Mouse (Mus musculus) heart, adult 2 months (tissue): ENCODE data around the gene Pfdn5. TPM values are rescaled to one million over a fixed set of nuclear protein-coding genes. Genes with fewer than 3 reads are reported as not detected.

Experiments
- DNase-seq, 2 experiments: peaks; one replicate each; pipeline ENCODE4 v3.0.0; 2021
- H3K27ac ChIP-seq: fragments of 200-600 bp; 2 replicates; pipeline ENCODE4 v1.8.1; 2022
- H3K27me3 ChIP-seq: fragments of 200-500 bp; 2 replicates; pipeline ENCODE4 v1.6.1; 2012; ENCODE audit warnings: mild to moderate bottlenecking, low read length, inconsistent platforms, mixed read lengths; ENCODE audit not compliant: control insufficient read depth, insufficient read depth
- H3K36me3 ChIP-seq: fragments of 200-500 bp; 2 replicates; pipeline ENCODE4 v1.6.1; 2012; ENCODE audit warnings: low read length, inconsistent platforms; ENCODE audit not compliant: control insufficient read depth, insufficient read depth
- H3K4me1 ChIP-seq: fragments of 200-500 bp; 2 replicates; pipeline ENCODE4 v1.6.1; 2011; ENCODE audit warnings: low read length; ENCODE audit not compliant: control insufficient read depth, insufficient read depth
- H3K4me3 ChIP-seq: fragments of 200-600 bp; 2 replicates; pipeline ENCODE4 v1.8.1; 2022
- H3K79me2 ChIP-seq: fragments of 200-500 bp; replicated peaks from 2 replicates; pipeline ENCODE4 v1.6.1; 2012; ENCODE audit warnings: mild to moderate bottlenecking, inconsistent platforms, low read length, moderate library complexity, mixed read lengths; ENCODE audit not compliant: control insufficient read depth, insufficient read depth
- H3K9ac ChIP-seq: fragments of 200-500 bp; 2 replicates; pipeline ENCODE4 v1.6.1; 2012; ENCODE audit warnings: low read depth, mild to moderate bottlenecking, control low read depth, inconsistent platforms, low read length, mixed read lengths
- CTCF ChIP-seq: fragments of 200-600 bp; IDR thresholded peaks from 2 replicates; pipeline ENCODE4 v1.8.1; 2022; ENCODE audit warnings: antibody characterized with exemption, mild to moderate bottlenecking, moderate library complexity
- EP300 ChIP-seq: fragments of 200-500 bp; IDR thresholded peaks from 2 replicates; pipeline ENCODE4 v1.6.1; 2011; ENCODE audit warnings: low read depth, low read length, control low read depth; ENCODE audit not compliant: insufficient read depth
- POLR2A ChIP-seq: fragments of 200-500 bp; IDR thresholded peaks from 2 replicates; pipeline ENCODE4 v1.6.1; 2011; ENCODE audit warnings: mild to moderate bottlenecking, low read depth, low read length, control low read depth; ENCODE audit not compliant: insufficient read depth
- WGBS: fragments of 180-500 bp; shearing (Covaris S2); methylation state at CpG from one replicate; pipeline ENCODE4 v1.1.7; 2018; 5-methylcytosine and 5-hydroxymethylcytosine counted together
- intact Hi-C: fragments of 180-260 bp; cut with DNase I; formaldehyde crosslinking; loops from one replicate; pipeline ENCODE4 v1.15.1; 2025
- polyA plus RNA-seq: library from polyadenylated mRNA; depleted of rRNA; stranded (reverse); fragments of >200 nt; gene quantifications from 2 replicates; pipeline ENCODE4 v1.2.3, GENCODE M21; 2012; rRNA removed
- total RNA-seq, 2 experiments: library from RNA; stranded (reverse); gene quantifications; 2 replicates each; pipeline ENCODE4 v1.2.3; 2021

The Pfdn5 gene
- total and polyA plus RNA-seq, 3 experiments, result 82.0 to 351 (median 287) TPM

DNA sequence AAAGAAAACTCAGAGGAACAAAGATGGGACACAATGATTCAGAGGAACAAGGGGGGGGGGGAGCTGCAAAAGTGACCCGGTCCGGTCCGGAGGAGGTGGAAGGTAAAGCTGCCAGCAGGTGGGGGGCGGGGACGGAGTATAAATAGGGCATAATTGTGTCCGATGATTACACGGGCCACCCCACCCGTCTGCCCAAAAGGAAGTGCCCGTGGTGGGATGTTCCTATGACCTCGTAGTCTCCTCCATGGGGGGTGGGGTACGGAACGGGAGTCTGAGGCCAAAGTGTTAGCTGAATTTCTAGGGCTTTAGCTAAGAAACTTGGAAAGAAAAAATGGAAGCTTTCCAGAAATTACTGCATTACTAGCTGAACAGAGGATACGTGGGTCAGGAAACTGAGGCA is 44.1 kb downstream of the Pfdn5 start:
- WGBS, result 12% methylated on average over 13 of the region's 13 CpGs
- H3K9ac ChIP-seq, result no peak overlapping the region
- DNase-seq, result no peak
- H3K36me3 ChIP-seq, result no peaks in the 10 kb centered on the region
- H3K27me3 ChIP-seq, result no peaks in the 10 kb centered on the region; the same call in none of the 2 replicates
- TF ChIP-seq POLR2A, result no peak
- no peak for TF ChIP-seq EP300
- TF ChIP-seq CTCF, result no peak
- no peaks in the 10 kb centered on the region for H3K79me2 ChIP-seq
- intact Hi-C loops, result no loop called here
- no peak overlapping the region for H3K27ac ChIP-seq
- no peaks in the 10 kb centered on the region for H3K4me1 ChIP-seq
- no peak overlapping the region for H3K4me3 ChIP-seq

DNA sequence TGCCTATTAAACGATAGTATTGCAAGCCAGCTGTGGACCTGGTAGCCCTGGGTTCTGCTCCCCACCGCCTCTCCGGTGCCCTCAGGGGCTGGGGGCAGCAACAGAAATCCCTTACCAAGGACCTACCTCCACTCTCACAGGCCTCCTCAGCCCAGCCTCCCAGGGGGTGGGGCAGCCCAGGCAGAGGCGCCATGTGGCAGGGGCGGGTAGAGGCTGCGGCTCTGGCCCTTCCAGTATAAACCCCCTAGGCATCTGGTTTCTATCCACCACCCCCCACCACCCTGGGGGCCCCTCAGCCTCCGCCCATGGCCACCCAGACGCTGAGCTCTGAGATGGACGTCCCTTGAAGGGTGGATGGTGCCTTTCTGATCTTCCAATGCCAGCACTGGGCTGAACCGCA is 44.8 kb downstream of the Pfdn5 start:
- Histone ChIP-seq H3K27ac (no peak overlapping the region), H3K36me3 (no peaks in the 10 kb centered on the region), H3K9ac (no peak overlapping the region), H3K4me3 (no peak overlapping the region), H3K79me2 (no peaks in the 10 kb centered on the region), H3K4me1 (no peaks in the 10 kb centered on the region), H3K27me3 (no peaks in the 10 kb centered on the region; the same call in 1 of the 2 replicates)
- DNase-seq, result no peak
- 40% methylated on average over 10 of the region's 10 CpGs for WGBS
- TF ChIP-seq POLR2A (no peak), EP300 (no peak), CTCF (no peak)
- intact Hi-C loops, result no loop called here

DNA sequence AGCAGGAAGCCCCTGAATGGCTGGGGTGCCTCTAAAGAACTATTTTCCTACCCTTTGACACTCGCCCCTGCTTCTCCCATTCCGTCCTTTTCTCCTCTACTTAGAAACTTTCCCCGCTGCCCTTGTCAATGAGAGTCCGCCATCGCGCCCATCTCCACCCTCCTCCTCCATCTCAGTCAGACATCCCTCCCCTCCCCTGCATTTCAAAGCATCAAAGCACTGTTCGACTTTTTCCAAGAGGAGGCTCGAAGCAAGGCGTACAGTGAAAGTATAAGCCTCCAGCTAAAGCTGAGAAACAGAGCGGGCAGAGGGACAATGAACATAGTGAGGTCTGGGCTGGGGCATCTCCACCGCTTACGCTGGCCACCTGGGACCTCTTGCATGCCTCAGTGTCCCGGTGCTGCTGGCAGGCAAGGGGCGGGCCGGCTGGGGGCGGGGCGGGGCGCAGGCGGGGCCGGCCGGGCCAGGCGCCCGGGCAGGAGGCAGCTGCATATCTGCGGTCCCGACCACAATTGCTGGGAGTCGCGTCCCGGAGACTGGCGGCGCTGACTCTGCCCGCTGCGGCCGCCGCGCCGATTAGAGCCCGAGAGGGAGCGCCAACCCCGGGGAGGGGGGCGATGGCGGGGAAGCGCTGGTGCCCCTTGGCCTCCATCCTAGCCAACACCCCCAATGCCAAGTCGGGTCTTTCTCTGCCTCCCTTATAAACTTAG is 50.7 kb downstream of the Pfdn5 start:
- Histone ChIP-seq H3K4me1 (peaks cover 4% of the 10 kb centered on the region), H3K27ac (peak overlapping the region; percentile 87), H3K4me3 (peak overlapping the region; percentile 74), H3K27me3 (no peaks in the 10 kb centered on the region), H3K79me2 (no peaks in the 10 kb centered on the region), H3K9ac (peak overlapping the region; percentile 93), H3K36me3 (no peaks in the 10 kb centered on the region)
- intact Hi-C loops, result loop anchor here (1.0 to 5.0 kb wide), 3 partner anchors 25 to 92 kb away; no protein-coding TSS in a partner anchor
- DNase-seq, result peak; percentile 78 to 81
- 3% methylated on average over 42 of the region's 43 CpGs for WGBS
- TF ChIP-seq POLR2A (peak; percentile 61), CTCF (no peak), EP300 (no peak)

DNA sequence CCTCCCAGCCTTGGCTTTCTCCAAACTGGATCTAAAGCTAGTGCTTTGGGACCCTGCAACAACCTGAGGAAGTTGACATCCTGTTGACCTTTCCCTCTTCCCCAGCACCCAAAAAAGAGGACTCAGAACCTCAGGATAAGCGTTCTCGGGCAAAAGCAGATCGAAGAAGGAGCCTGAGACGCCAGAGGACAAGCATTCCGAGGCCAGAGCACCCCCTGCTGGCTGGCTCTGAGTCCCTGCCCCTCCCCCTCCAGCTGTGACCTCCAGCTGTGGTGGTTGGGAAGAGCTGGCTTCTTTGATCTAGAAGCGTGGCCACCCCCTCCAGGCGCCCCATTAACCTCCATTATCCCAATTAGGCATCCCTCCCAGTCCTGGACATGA is 51.2 kb downstream of the Pfdn5 start:
- peak; percentile 75; the same call in 1 of the 2 replicates for TF ChIP-seq EP300
- no peak for TF ChIP-seq POLR2A
- TF ChIP-seq CTCF, result peak; percentile 90
- peaks cover 4% of the 10 kb centered on the region for H3K4me1 ChIP-seq
- WGBS, result 0% methylated on average over 7 of the region's 7 CpGs
- no peaks in the 10 kb centered on the region for H3K36me3 ChIP-seq
- peak overlapping the region; percentile 93 for H3K9ac ChIP-seq
- intact Hi-C loops, result loop anchor here (1.0 to 5.0 kb wide), 3 partner anchors 26 to 92 kb away; no protein-coding TSS in a partner anchor
- peak overlapping the region; percentile 87 for H3K27ac ChIP-seq
- peak; percentile 87 to 91 for DNase-seq
- no peaks in the 10 kb centered on the region for H3K79me2 ChIP-seq
- no peaks in the 10 kb centered on the region for H3K27me3 ChIP-seq
- peak overlapping the region; percentile 74 for H3K4me3 ChIP-seq

DNA sequence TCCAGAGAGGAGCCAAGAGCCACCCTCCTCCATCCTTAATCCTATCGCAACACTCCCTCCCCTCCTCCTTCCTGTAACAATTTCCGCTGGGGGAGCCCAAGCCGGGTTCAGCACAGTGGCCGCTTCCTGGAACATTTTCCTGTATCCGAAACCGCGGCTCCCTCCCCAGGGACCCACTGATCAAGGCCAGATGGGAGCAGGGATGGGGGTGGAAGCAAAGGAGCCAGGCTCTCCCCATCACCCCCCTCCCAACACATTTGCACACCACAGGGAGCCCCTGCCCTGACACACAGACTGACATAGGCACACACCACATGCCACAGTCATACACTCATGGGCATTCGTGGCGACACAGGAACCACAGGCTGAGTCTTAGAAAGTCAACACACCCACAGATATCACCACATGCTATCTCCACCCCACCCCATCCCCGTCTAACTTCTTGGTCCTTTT is 51.9 kb downstream of the Pfdn5 start:
- Histone ChIP-seq H3K27me3 (no peaks in the 10 kb centered on the region), H3K27ac (peak overlapping the region; percentile 87), H3K9ac (no peak overlapping the region), H3K4me1 (peaks cover 4% of the 10 kb centered on the region), H3K36me3 (no peaks in the 10 kb centered on the region), H3K79me2 (no peaks in the 10 kb centered on the region), H3K4me3 (peak overlapping the region; percentile 74)
- peak; percentile 77 to 83 for DNase-seq
- TF ChIP-seq CTCF, result no peak
- no peak; the same call in 1 of the 2 replicates for TF ChIP-seq POLR2A
- peak; percentile 71; the same call in 1 of the 2 replicates for TF ChIP-seq EP300
- intact Hi-C loops, result loop anchor here (1.0 to 5.0 kb wide), 3 partner anchors 27 to 93 kb away; no protein-coding TSS in a partner anchor
- 8% methylated on average over 10 of the region's 10 CpGs for WGBS

Other genes starting within 250 kb of the Pfdn5 start
- gene Tns2, start 225.7 kb upstream of the Pfdn5 start, total RNA-seq, result 100 to 1,000 TPM; 114 to 130 TPM
- 157 and 184 TPM in 2 replicates for gene Tns2, start 225.7 kb upstream of the Pfdn5 start, polyA plus RNA-seq
- gene Spryd3, start 189.9 kb upstream of the Pfdn5 start, total RNA-seq, result 10 to 100 TPM; 13.4 to 14.2 TPM
- 23.1 and 24.2 TPM in 2 replicates for gene Spryd3, start 189.9 kb upstream of the Pfdn5 start, polyA plus RNA-seq
- 10 to 100 TPM; 28.9 to 31.7 TPM for gene Igfbp6, start 181.8 kb upstream of the Pfdn5 start, total RNA-seq
- 47.6 and 56.1 TPM in 2 replicates for gene Igfbp6, start 181.8 kb upstream of the Pfdn5 start, polyA plus RNA-seq
- gene Soat2, start 175.6 kb upstream of the Pfdn5 start, total RNA-seq, result under 1 TPM in 1 of 2 experiments, not detected in 1; 0.09 TPM
- 0.12 and 0.16 TPM in 2 replicates for gene Soat2, start 175.6 kb upstream of the Pfdn5 start, polyA plus RNA-seq
- 10 to 100 TPM; 31.6 to 32.8 TPM for gene Zfp740, start 122.9 kb upstream of the Pfdn5 start, total RNA-seq
- 16.2 and 29.9 TPM in 2 replicates for gene Zfp740, start 122.9 kb upstream of the Pfdn5 start, polyA plus RNA-seq
- gene Csad, start 121.4 kb upstream of the Pfdn5 start, total RNA-seq, result 10 to 100 TPM; 13.1 to 15.6 TPM
- 33.4 and 42.1 TPM in 2 replicates for gene Csad, start 121.4 kb upstream of the Pfdn5 start, polyA plus RNA-seq
- gene Itgb7, start 94.2 kb upstream of the Pfdn5 start, total RNA-seq, result 1 to 10 TPM; 1.5 to 2.0 TPM
- gene Itgb7, start 94.2 kb upstream of the Pfdn5 start, polyA plus RNA-seq, result 2.4 and 4.6 TPM in 2 replicates
- gene Rarg, start 68.6 kb upstream of the Pfdn5 start, total RNA-seq, result 10 to 100 TPM; 18.1 to 20.3 TPM
- gene Rarg, start 68.6 kb upstream of the Pfdn5 start, polyA plus RNA-seq, result 19.9 and 26.9 TPM in 2 replicates
- not detected for gene Gm9918, start 55.6 kb upstream of the Pfdn5 start, total RNA-seq
- 0.06 TPM in 1 of 2 replicates, not detected in the other for gene Gm9918, start 55.6 kb upstream of the Pfdn5 start, polyA plus RNA-seq
- gene Mfsd5, start 46.7 kb upstream of the Pfdn5 start, total RNA-seq, result 10 to 100 TPM; 17.0 to 19.4 TPM
- 37.8 and 47.9 TPM in 2 replicates for gene Mfsd5, start 46.7 kb upstream of the Pfdn5 start, polyA plus RNA-seq
- gene Espl1, start 29.9 kb upstream of the Pfdn5 start, total RNA-seq, result 1 to 10 TPM; 1.0 to 1.4 TPM
- gene Espl1, start 29.9 kb upstream of the Pfdn5 start, polyA plus RNA-seq, result 1.6 and 2.4 TPM in 2 replicates
- gene Myg1, start 5.6 kb downstream of the Pfdn5 start, total RNA-seq, result 10 to 100 TPM; 19.0 to 24.1 TPM
- gene Myg1, start 5.6 kb downstream of the Pfdn5 start, polyA plus RNA-seq, result 27.8 and 36.7 TPM in 2 replicates
- 10 to 100 TPM; 10.8 to 13.2 TPM for gene Aaas, start 24.7 kb downstream of the Pfdn5 start, total RNA-seq
- 22.1 and 26.2 TPM in 2 replicates for gene Aaas, start 24.7 kb downstream of the Pfdn5 start, polyA plus RNA-seq
- not detected for gene Sp7, start 41.1 kb downstream of the Pfdn5 start, total RNA-seq
- gene Sp7, start 41.1 kb downstream of the Pfdn5 start, polyA plus RNA-seq, result 0.06 TPM in 1 of 2 replicates, not detected in the other
- 10 to 100 TPM; 36.5 to 41.5 TPM for gene Sp1, start 80.0 kb downstream of the Pfdn5 start, total RNA-seq
- gene Sp1, start 80.0 kb downstream of the Pfdn5 start, polyA plus RNA-seq, result 9.6 and 17.3 TPM in 2 replicates
- gene Amhr2, start 119.3 kb downstream of the Pfdn5 start, total RNA-seq, result under 1 TPM; 0.36 to 0.60 TPM
- gene Amhr2, start 119.3 kb downstream of the Pfdn5 start, polyA plus RNA-seq, result 0.31 and 0.44 TPM in 2 replicates
- 10 to 100 TPM; 22.8 to 23.2 TPM for gene Prr13, start 132.9 kb downstream of the Pfdn5 start, total RNA-seq
- 75.5 and 78.4 TPM in 2 replicates for gene Prr13, start 132.9 kb downstream of the Pfdn5 start, polyA plus RNA-seq
- 100 to 1,000 TPM; 442 to 494 TPM for gene Pcbp2, start 144.4 kb downstream of the Pfdn5 start, total RNA-seq
- 384 and 453 TPM in 2 replicates for gene Pcbp2, start 144.4 kb downstream of the Pfdn5 start, polyA plus RNA-seq
- not detected for gene Gm10337, start 177.6 kb downstream of the Pfdn5 start, total RNA-seq
- gene Gm10337, start 177.6 kb downstream of the Pfdn5 start, polyA plus RNA-seq, result not detected in 2 replicates
- 1 to 10 TPM; 2.1 to 2.4 TPM for gene Map3k12, start 190.9 kb downstream of the Pfdn5 start, total RNA-seq
- 4.1 and 5.5 TPM in 2 replicates for gene Map3k12, start 190.9 kb downstream of the Pfdn5 start, polyA plus RNA-seq
- gene Tarbp2, start 192.1 kb downstream of the Pfdn5 start, total RNA-seq, result 10 to 100 TPM; 37.4 to 43.6 TPM
- gene Tarbp2, start 192.1 kb downstream of the Pfdn5 start, polyA plus RNA-seq, result 79.2 and 85.0 TPM in 2 replicates
- 1 to 10 TPM in 1 of 2 experiments, under 1 TPM in 1; 0.50 to 1.4 TPM for gene Npff, start 198.8 kb downstream of the Pfdn5 start, total RNA-seq
- 5.1 and 6.3 TPM in 2 replicates for gene Npff, start 198.8 kb downstream of the Pfdn5 start, polyA plus RNA-seq